ENCODE assay signal across 14 mouse cellular contexts in genomic region chr5:72579599-72579998, GRCm38 (mm10). TPM values are rescaled to one million over a fixed set of nuclear protein-coding genes. Genes with fewer than 3 reads are reported as not detected.
DNase-seq lines count a peak whose midpoint lies in the region; ATAC-seq and TF ChIP-seq lines count a peak whose summit lies in the region.
"Not testable (repeated sequence)": the region's sequence is repeated elsewhere in the genome, so short reads cannot be mapped to it uniquely, and the experiment has no call there.
"Had no signal": no experiment of that assay in that cellular context is flagged by ENCODE, and none has a peak within 500 bp of the region (broad histone marks: within the 10 kb centered on the region; RNA-seq: fewer than 3 reads in every experiment).

No protein-coding gene starts in this region.

- not testable (repeated sequence) for H3K9ac ChIP-seq in embryonic facial prominence, embryonic 12.5 days; forebrain, embryonic 14.5 days (ENCODE audit: low read length); hindbrain, embryonic 14.5 days; limb, embryonic 12.5 days (replicated peaks); midbrain, embryonic 12.5 days (replicated peaks); neural tube, embryonic 11.5 days (ENCODE audit: low read length)

- ATAC-seq in embryonic facial prominence, embryonic 12.5 days (ENCODE audit: insufficient number of reproducible peaks, insufficient read depth, low FRiP score, low TSS enrichment); forebrain, embryonic 14.5 days; hindbrain, embryonic 14.5 days (ENCODE audit: low FRiP score); limb, embryonic 12.5 days (ENCODE audit: insufficient number of reproducible peaks, insufficient read depth, low FRiP score, low TSS enrichment, low read depth): not testable (repeated sequence)
- peak; percentile 64 for ATAC-seq in midbrain, embryonic 12.5 days (ENCODE audit: low FRiP score, low read depth)
- peak; percentile 29; the same call in 1 of the 2 replicates for ATAC-seq in neural tube, embryonic 11.5 days (ENCODE audit: insufficient read depth, low FRiP score, low TSS enrichment)

- not testable (repeated sequence) for H3K27ac ChIP-seq in embryonic facial prominence, embryonic 12.5 days; forebrain, embryonic 14.5 days (ENCODE audit: low read depth, low read length); hindbrain, embryonic 14.5 days; limb, embryonic 12.5 days; midbrain, embryonic 12.5 days (replicated peaks); neural tube, embryonic 11.5 days (ENCODE audit: low read depth, low read length)

- H3K4me3 ChIP-seq in embryonic facial prominence, embryonic 12.5 days; forebrain, embryonic 14.5 days (ENCODE audit: low read depth, low read length); hindbrain, embryonic 14.5 days (replicated peaks; ENCODE audit: low read length); limb, embryonic 12.5 days (replicated peaks); midbrain, embryonic 12.5 days; neural tube, embryonic 11.5 days (ENCODE audit: low read depth, low read length): not testable (repeated sequence)

- not testable (repeated sequence) for H3K9me3 ChIP-seq in embryonic facial prominence, embryonic 12.5 days; forebrain, embryonic 14.5 days (replicated peaks; ENCODE audit: control insufficient read depth, low read length); hindbrain, embryonic 14.5 days (ENCODE audit: control insufficient read depth, low read length); limb, embryonic 12.5 days; midbrain, embryonic 12.5 days; neural tube, embryonic 11.5 days (ENCODE audit: control insufficient read depth, low read length)

- H3K36me3 ChIP-seq in embryonic facial prominence, embryonic 12.5 days; forebrain, embryonic 14.5 days (ENCODE audit: control insufficient read depth, insufficient read depth, low read length); hindbrain, embryonic 14.5 days (replicated peaks; ENCODE audit: control insufficient read depth, insufficient read depth); limb, embryonic 12.5 days; midbrain, embryonic 12.5 days; neural tube, embryonic 11.5 days (ENCODE audit: control insufficient read depth, insufficient read depth, low read length): not testable (repeated sequence)

- WGBS in embryonic facial prominence, embryonic 12.5 days: 24% methylated on average over 10 of the region's 10 CpGs
- WGBS in forebrain, embryonic 14.5 days: 53% methylated on average over 10 of the region's 10 CpGs
- 25% methylated on average over 10 of the region's 10 CpGs for WGBS in hindbrain, embryonic 14.5 days
- WGBS in limb, embryonic 12.5 days: 35% methylated on average over 10 of the region's 10 CpGs
- 32% methylated on average over 10 of the region's 10 CpGs for WGBS in midbrain, embryonic 12.5 days
- 56% methylated on average over 10 of the region's 10 CpGs for WGBS in neural tube, embryonic 11.5 days

- peak; percentile 55 for DNase-seq in brain, embryonic 14.5 days (ENCODE audit: low read depth)
- peak; percentile 13 for DNase-seq in forebrain, embryonic 14.5 days (ENCODE audit: low spot score)
- not testable (repeated sequence) for DNase-seq in hindbrain, embryonic 14.5 days (ENCODE audit: low spot score)
- peak; percentile 35 for DNase-seq in neural tube, embryonic 11.5 days (ENCODE audit: low spot score)

- peaks cover 12% of the 10 kb centered on the region for H3K27me3 ChIP-seq in embryonic facial prominence, embryonic 12.5 days
- not testable (repeated sequence) for H3K27me3 ChIP-seq in forebrain, embryonic 14.5 days (replicated peaks; ENCODE audit: control insufficient read depth, insufficient read depth, low read length); hindbrain, embryonic 14.5 days (ENCODE audit: control insufficient read depth, insufficient read depth, low read length); neural tube, embryonic 11.5 days (ENCODE audit: control insufficient read depth, insufficient read depth, low read length)
- peaks cover 30% of the 10 kb centered on the region for H3K27me3 ChIP-seq in limb, embryonic 12.5 days
- H3K27me3 ChIP-seq in midbrain, embryonic 12.5 days: peaks cover 17% of the 10 kb centered on the region

- not testable (repeated sequence) for H3K4me1 ChIP-seq in embryonic facial prominence, embryonic 12.5 days; forebrain, embryonic 14.5 days (ENCODE audit: control insufficient read depth, insufficient read depth, low read length); hindbrain, embryonic 14.5 days (replicated peaks; ENCODE audit: control insufficient read depth, insufficient read depth, low read length); limb, embryonic 12.5 days (replicated peaks); midbrain, embryonic 12.5 days; neural tube, embryonic 11.5 days (ENCODE audit: control insufficient read depth, insufficient read depth, low read length)

- TF ChIP-seq POLR2A in brain, embryonic 14.5 days (IDR thresholded peaks at IDR 0.05; ENCODE audit: borderline replicate concordance, extremely low read depth, insufficient read depth, insufficient read length, poor library complexity, severe bottlenecking): not testable (repeated sequence)

- TF ChIP-seq CTCF in brain, embryonic 14.5 days (IDR thresholded peaks at IDR 0.05; ENCODE audit: borderline replicate concordance, extremely low read depth, insufficient read depth, insufficient read length): not testable (repeated sequence)

- peak overlapping the region; percentile 78 for H3K4me2 ChIP-seq in embryonic facial prominence, embryonic 12.5 days (replicated peaks)
- not testable (repeated sequence) for H3K4me2 ChIP-seq in forebrain, embryonic 14.5 days (ENCODE audit: low read length); neural tube, embryonic 11.5 days (ENCODE audit: low read depth)
- peak overlapping the region; percentile 54; the same call in 1 of the 2 replicates for H3K4me2 ChIP-seq in hindbrain, embryonic 14.5 days (replicated peaks)
- H3K4me2 ChIP-seq in limb, embryonic 12.5 days: peak overlapping the region; percentile 74; the same call in 1 of the 2 replicates
- H3K4me2 ChIP-seq in midbrain, embryonic 12.5 days (replicated peaks): peak overlapping the region; percentile 64; the same call in 1 of the 2 replicates

RNA-seq across cellular contexts. Expression of gene Zar1, which starts 1.5 kb away (rescaled TPM):
- 1.6 and 2.0 TPM in 2 replicates for polyA plus RNA-seq in brain, embryonic 14.5 days (2012; rRNA removed)
- 4.4 and 4.6 TPM in 2 replicates for polyA plus RNA-seq in embryonic facial prominence, embryonic 12.5 days (2016; fragmentation: Nextera tagmentation; extraction: Ambion mirVana)
- 1.7 and 2.1 TPM in 2 replicates for polyA plus RNA-seq in forebrain, embryonic 14.5 days (2014; fragmentation: Nextera tagmentation; extraction: Ambion mirVana)
- polyA plus RNA-seq in hindbrain, embryonic 14.5 days (2014; fragmentation: Nextera tagmentation; extraction: Ambion mirVana): 4.8 and 5.5 TPM in 2 replicates
- polyA plus RNA-seq in limb, embryonic 12.5 days (2016; fragmentation: Nextera tagmentation; extraction: Ambion mirVana): 0.83 and 1.8 TPM in 2 replicates
- 2.0 and 2.6 TPM in 2 replicates for polyA plus RNA-seq in midbrain, embryonic 12.5 days (2016; fragmentation: Nextera tagmentation; extraction: Ambion mirVana)
- 1.1 and 1.3 TPM in 2 replicates for polyA plus RNA-seq in neural tube, embryonic 11.5 days (2014; fragmentation: Nextera tagmentation; extraction: Ambion mirVana)
- polyA plus RNA-seq: CD4-positive, CD25-positive, alpha-beta regulatory T cell, adult 4 months; intestine, embryonic 14.5 days; large intestine, adult 2 months; liver, postnatal 0 days; lung, postnatal 0 days; macrophage; stomach, embryonic 14.5 days had no signal

RNA-seq across cellular contexts. Expression of gene Gm5868, which starts 7.8 kb away (rescaled TPM):
- 3.5 and 4.6 TPM in 2 replicates for polyA plus RNA-seq in brain, embryonic 14.5 days (2012; rRNA removed)
- polyA plus RNA-seq in embryonic facial prominence, embryonic 12.5 days (2016; fragmentation: Nextera tagmentation; extraction: Ambion mirVana): 1.2 TPM in 2 replicates
- 3.8 and 4.5 TPM in 2 replicates for polyA plus RNA-seq in forebrain, embryonic 14.5 days (2014; fragmentation: Nextera tagmentation; extraction: Ambion mirVana)
- polyA plus RNA-seq in hindbrain, embryonic 14.5 days (2014; fragmentation: Nextera tagmentation; extraction: Ambion mirVana): 8.1 and 9.3 TPM in 2 replicates
- polyA plus RNA-seq in limb, embryonic 12.5 days (2016; fragmentation: Nextera tagmentation; extraction: Ambion mirVana): 0.40 and 0.74 TPM in 2 replicates
- 6.1 and 6.5 TPM in 2 replicates for polyA plus RNA-seq in midbrain, embryonic 12.5 days (2016; fragmentation: Nextera tagmentation; extraction: Ambion mirVana)
- 8.7 and 10.1 TPM in 2 replicates for polyA plus RNA-seq in neural tube, embryonic 11.5 days (2014; fragmentation: Nextera tagmentation; extraction: Ambion mirVana)
- polyA plus RNA-seq: CD4-positive, CD25-positive, alpha-beta regulatory T cell, adult 4 months; large intestine, adult 2 months; liver, postnatal 0 days; lung, postnatal 0 days; macrophage had no signal

RNA-seq across cellular contexts. Expression of gene Nfxl1, which starts 20.1 kb away (rescaled TPM):
- polyA plus RNA-seq in brain, embryonic 14.5 days (2012; rRNA removed): 14.7 and 21.6 TPM in 2 replicates
- polyA plus RNA-seq in embryonic facial prominence, embryonic 12.5 days (2016; fragmentation: Nextera tagmentation; extraction: Ambion mirVana): 28.0 and 30.2 TPM in 2 replicates
- polyA plus RNA-seq in forebrain, embryonic 14.5 days (2014; fragmentation: Nextera tagmentation; extraction: Ambion mirVana): 14.1 and 14.8 TPM in 2 replicates
- polyA plus RNA-seq in hindbrain, embryonic 14.5 days (2014; fragmentation: Nextera tagmentation; extraction: Ambion mirVana): 18.1 and 19.0 TPM in 2 replicates
- 28.4 and 29.0 TPM in 2 replicates for polyA plus RNA-seq in limb, embryonic 12.5 days (2016; fragmentation: Nextera tagmentation; extraction: Ambion mirVana)
- polyA plus RNA-seq in midbrain, embryonic 12.5 days (2016; fragmentation: Nextera tagmentation; extraction: Ambion mirVana): 24.9 and 25.9 TPM in 2 replicates
- 24.1 and 26.2 TPM in 2 replicates for polyA plus RNA-seq in neural tube, embryonic 11.5 days (2014; fragmentation: Nextera tagmentation; extraction: Ambion mirVana)
